Mouse (Mus musculus) stomach, embryonic 15.5 days (tissue): ENCODE measurements around the gene Tnp1. TPM values are rescaled to one million over a fixed set of nuclear protein-coding genes. Genes with fewer than 3 reads are reported as not detected.

Experiments used
- ATAC-seq: fragments of 200-750 bp; cut with Nextera tagmentation; 2 replicates; pipeline ENCODE4 v1.8.0; 2017; ENCODE audit warnings: low read depth, moderate number of reproducible peaks, moderate TSS enrichment; ENCODE audit not compliant: insufficient read depth, low FRiP score
- H3K27ac ChIP-seq: fragments of 300-500 bp; sonication (generic); 2 replicates; pipeline ENCODE4 v1.5.1; 2015; ENCODE audit warnings: mild to moderate bottlenecking, inconsistent platforms
- H3K27me3 ChIP-seq: fragments of 300-500 bp; sonication (generic); replicated peaks from 2 replicates; pipeline ENCODE4 v1.6.1; 2015; ENCODE audit warnings: inconsistent platforms
- H3K36me3 ChIP-seq: fragments of 300-500 bp; sonication (generic); 2 replicates; pipeline ENCODE4 v1.6.1; 2015; ENCODE audit warnings: inconsistent platforms
- H3K4me1 ChIP-seq: fragments of 300-500 bp; sonication (generic); 2 replicates; pipeline ENCODE4 v1.6.1; 2015; ENCODE audit warnings: inconsistent platforms
- H3K4me2 ChIP-seq: fragments of 300-500 bp; sonication (generic); 2 replicates; pipeline ENCODE4 v1.6.1; 2015; ENCODE audit warnings: mild to moderate bottlenecking, inconsistent platforms
- H3K4me3 ChIP-seq: fragments of 300-500 bp; sonication (generic); replicated peaks from 2 replicates; pipeline ENCODE4 v1.5.1; 2015; ENCODE audit warnings: inconsistent platforms
- H3K9ac ChIP-seq: fragments of 300-500 bp; sonication (generic); 2 replicates; pipeline ENCODE4 v1.6.1; 2015; ENCODE audit warnings: inconsistent platforms
- H3K9me3 ChIP-seq: fragments of 300-500 bp; sonication (generic); 2 replicates; pipeline ENCODE4 v1.6.1; 2016; ENCODE audit warnings: inconsistent platforms
- WGBS: fragments of 180-500 bp; shearing (Covaris S2); methylation state at CpG from one replicate; pipeline ENCODE4 v1.1.7; 2015; 5-methylcytosine and 5-hydroxymethylcytosine counted together
- polyA plus RNA-seq: library from polyadenylated mRNA; unstranded; fragments of >200 nt; fragmentation: Nextera tagmentation; extraction: Ambion mirVana; gene quantifications from 2 replicates; pipeline ENCODE4 v1.2.1, GENCODE M21; 2015

The Tnp1 gene
- polyA plus RNA-seq = not detected in 2 replicates

DNA sequence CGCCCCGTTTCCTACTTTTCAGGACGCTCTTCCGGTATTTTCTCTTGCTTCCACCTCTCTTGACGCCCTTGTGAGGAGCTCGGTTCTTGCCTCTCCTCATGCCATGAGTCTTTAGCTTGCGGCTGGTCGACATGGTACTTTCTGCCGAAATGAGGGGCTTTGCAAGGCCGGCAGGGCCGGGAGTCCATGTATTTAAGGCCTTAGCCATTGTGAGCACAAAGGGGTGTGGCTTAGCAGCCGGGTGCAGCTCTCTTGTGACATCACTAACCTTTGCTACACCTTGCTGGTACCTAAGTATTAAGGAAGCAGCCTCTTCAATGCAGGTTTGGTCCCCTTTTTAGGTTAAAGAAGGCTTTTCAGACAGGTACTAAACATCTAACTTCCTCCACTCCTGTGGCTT lies at the start of gene Tnp1:
Tnp1 (minus strand) TSS at position 179 of the 400 bp plus-strand sequence.
- ATAC-seq = no peak
- Histone ChIP-seq H3K27me3 (no peaks in the 10 kb centered on the region), H3K4me3 (no peak within 1 kb of the TSS), H3K4me1 (no peaks in the 10 kb centered on the region), H3K4me2 (no peak within 1 kb of the TSS), H3K9me3 (no peaks in the 10 kb centered on the region), H3K27ac (no peak within 1 kb of the TSS), H3K9ac (no peak within 1 kb of the TSS), H3K36me3 (no peaks in the 10 kb centered on the region)
- whole genome bisulfite sequencing = 90% methylated on average over 12 of the region's 12 CpGs

DNA sequence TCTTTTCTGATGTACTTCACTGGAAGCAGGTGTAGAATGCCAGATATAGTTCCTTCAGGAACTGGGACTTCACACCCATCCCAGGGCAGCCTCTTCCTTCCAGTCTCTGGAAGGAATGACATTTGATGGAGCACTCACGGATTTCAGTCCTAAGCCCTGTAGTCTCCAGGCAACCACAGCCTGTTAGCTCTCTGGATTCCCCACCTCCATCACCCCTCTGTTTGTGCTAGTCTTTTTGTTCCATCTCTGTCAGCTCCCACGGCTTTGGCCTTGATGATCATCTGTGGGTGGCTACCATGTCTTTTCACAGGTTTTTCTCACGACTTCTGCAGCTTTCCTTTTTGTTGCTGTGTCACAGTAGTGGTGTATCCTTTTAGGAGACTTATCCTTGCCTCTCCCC lies 48.6 kb upstream of the Tnp1 start:
- ATAC-seq = no peak
- no peak overlapping the region for H3K4me2 ChIP-seq
- no peak overlapping the region for H3K9ac ChIP-seq
- H3K9me3 ChIP-seq = no peaks in the 10 kb centered on the region
- no peaks in the 10 kb centered on the region for H3K27me3 ChIP-seq
- no peak overlapping the region for H3K4me3 ChIP-seq
- no peaks in the 10 kb centered on the region for H3K4me1 ChIP-seq
- H3K36me3 ChIP-seq = no peaks in the 10 kb centered on the region
- H3K27ac ChIP-seq = no peak overlapping the region
- 66% methylated on average over 3 of the region's 3 CpGs for WGBS

DNA sequence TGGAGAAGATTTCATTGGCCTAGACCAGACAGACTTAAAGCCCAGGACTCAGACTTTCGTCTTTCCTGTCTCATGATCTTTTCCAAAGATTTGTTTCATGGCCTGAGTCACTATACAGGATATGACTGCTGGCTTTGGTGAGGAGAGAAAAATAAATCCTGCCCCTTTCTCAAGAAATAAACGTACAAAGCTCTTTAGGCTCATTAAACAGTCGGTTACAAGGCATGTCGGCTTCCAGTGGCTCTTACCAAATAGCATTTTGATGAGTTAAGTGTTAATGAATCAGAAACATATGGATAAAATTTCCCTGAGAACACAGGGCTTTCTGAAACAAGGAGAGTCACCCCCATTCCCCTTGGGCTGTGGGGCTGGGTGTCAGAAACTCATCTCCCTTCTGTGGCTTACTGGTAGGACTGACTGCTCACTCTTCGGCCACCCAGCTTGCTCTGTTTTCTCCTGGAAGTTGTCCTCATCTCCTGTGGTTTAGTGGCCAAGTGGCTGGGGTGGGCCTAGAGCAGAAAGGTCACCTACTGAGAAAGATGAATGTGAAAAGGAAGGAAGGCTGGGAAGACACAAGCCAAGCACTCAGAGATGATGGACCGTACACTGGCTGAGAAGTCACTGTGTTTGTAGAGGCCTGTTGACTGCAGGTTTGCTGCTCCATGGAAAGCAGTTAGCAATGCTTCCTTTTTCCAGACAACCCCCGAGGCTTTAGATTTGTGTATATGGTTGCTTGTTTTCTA lies 46.0 kb upstream of the Tnp1 start:
- Histone ChIP-seq H3K27ac (peak overlapping the region; percentile 28; the same call in 1 of the 2 replicates), H3K9me3 (no peaks in the 10 kb centered on the region), H3K4me3 (no peak overlapping the region), H3K4me2 (no peak overlapping the region), H3K4me1 (no peaks in the 10 kb centered on the region), H3K27me3 (no peaks in the 10 kb centered on the region), H3K36me3 (no peaks in the 10 kb centered on the region), H3K9ac (no peak overlapping the region)
- WGBS = 57% methylated on average over 7 of the region's 7 CpGs
- ATAC-seq = no peak

DNA sequence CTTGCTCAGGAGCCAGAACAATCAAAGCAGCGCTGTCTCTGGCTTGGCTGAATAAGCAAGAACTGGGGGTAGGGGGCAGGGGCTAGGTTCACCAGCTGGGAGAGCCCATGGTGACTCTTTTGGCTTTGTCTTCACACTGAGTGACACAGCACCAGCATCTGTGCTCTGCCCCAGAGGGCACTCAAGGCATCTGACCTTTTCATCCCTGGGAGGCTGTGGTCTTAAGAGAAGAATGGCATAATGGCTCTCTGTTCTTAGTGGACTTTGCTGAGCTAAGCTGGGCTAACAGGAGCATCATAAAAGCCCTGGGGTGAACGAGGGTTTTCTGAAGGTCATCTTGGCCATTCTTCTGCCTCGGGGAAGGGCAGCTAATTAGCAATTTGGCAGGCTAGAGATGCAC lies 44.6 kb upstream of the Tnp1 start:
- WGBS = 60% methylated on average over 3 of the region's 3 CpGs
- H3K4me1 ChIP-seq = no peaks in the 10 kb centered on the region
- no peaks in the 10 kb centered on the region for H3K36me3 ChIP-seq
- ATAC-seq = no peak
- no peak overlapping the region for H3K4me2 ChIP-seq
- no peaks in the 10 kb centered on the region for H3K9me3 ChIP-seq
- H3K27ac ChIP-seq = no peak overlapping the region
- H3K9ac ChIP-seq = no peak overlapping the region
- no peak overlapping the region for H3K4me3 ChIP-seq
- H3K27me3 ChIP-seq = no peaks in the 10 kb centered on the region

DNA sequence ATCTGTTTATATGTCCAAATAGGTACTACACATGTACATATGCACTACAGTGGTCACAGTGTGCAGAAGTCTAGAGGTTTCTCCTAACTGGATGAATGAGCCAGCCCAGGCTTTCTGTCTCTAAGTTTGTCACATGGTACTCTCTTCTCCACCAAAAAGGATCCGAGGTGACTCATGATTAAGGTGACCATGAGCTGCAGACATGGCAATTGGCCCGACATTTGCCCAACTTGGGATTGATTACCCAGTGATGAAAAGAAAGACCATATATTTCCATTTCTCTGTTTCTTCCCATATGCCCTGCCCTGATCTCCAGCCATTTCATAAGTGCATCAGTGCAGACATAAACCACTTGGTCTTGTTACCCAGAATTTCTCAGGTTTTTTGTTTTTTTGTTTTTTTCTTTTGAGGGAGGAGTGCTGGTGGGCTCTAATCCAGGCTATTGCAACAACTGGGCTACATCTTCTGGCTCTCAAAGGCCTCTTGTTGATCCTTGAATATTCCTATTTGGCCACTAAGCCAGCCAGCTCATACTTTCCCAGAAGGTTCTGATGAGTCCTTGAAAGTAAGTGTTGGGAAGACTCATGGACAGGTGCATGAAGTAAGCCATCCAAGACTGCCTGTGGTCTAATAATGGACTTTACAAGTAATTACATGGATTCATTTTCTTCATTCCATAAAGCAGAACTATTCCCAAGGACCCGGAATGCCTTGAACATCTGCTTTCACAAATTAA lies 40.7 kb upstream of the Tnp1 start:
- Histone ChIP-seq H3K9ac (no peak overlapping the region), H3K27me3 (no peaks in the 10 kb centered on the region), H3K4me2 (no peak overlapping the region), H3K4me1 (no peaks in the 10 kb centered on the region), H3K27ac (no peak overlapping the region), H3K4me3 (no peak overlapping the region), H3K9me3 (no peaks in the 10 kb centered on the region), H3K36me3 (no peaks in the 10 kb centered on the region)
- 89% methylated on average over 3 of the region's 3 CpGs for WGBS
- ATAC-seq = no peak

DNA sequence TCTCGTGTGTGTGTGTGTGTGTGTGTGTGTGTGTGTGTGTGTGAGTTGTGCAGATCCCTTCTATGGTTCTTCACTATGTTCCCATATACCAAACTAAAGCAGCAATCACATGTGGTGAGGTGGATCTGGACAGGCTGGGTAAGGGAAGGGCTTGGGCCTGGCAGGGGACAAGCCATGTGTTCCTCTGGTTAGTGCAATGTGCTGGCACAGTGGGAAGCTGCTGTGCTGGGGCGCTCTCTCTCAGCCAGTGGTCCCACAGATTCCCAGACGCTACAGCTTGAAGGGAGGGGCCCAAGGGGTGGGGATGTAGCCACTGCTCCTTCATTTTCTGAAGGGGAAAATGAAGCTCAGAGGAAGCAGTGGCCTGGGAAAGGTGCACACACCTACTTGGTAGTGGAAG lies 40.1 kb upstream of the Tnp1 start:
- no peak overlapping the region for H3K4me2 ChIP-seq
- no peak for ATAC-seq
- no peaks in the 10 kb centered on the region for H3K36me3 ChIP-seq
- no peaks in the 10 kb centered on the region for H3K4me1 ChIP-seq
- 62% methylated on average over 3 of the region's 3 CpGs for WGBS
- H3K27ac ChIP-seq = no peak overlapping the region
- H3K9ac ChIP-seq = no peak overlapping the region
- no peak overlapping the region for H3K4me3 ChIP-seq
- no peaks in the 10 kb centered on the region for H3K27me3 ChIP-seq
- H3K9me3 ChIP-seq = no peaks in the 10 kb centered on the region

DNA sequence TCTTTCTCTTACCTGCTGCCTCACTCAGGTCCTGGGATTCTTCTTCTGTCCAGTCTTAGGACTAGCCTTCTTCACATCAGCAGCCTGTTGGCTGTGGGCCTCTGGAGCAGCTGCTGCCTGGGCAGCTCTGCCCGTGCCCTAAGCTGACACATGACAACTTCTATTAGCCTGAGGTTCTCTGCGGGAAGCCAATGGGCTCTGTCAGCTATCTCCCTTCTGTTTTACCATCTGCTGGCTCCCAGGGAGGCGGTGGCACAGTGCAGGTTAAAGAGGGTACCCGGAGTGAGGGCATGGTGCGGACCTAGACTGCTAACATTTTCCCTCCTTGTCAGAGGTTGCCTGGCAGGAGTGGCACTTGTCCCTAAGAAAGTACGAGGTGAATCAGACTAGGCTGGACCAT lies 39.5 kb upstream of the Tnp1 start:
- no peak overlapping the region for H3K27ac ChIP-seq
- no peaks in the 10 kb centered on the region for H3K4me1 ChIP-seq
- H3K36me3 ChIP-seq = no peaks in the 10 kb centered on the region
- no peaks in the 10 kb centered on the region for H3K9me3 ChIP-seq
- no peak overlapping the region for H3K9ac ChIP-seq
- WGBS = 79% methylated on average over 6 of the region's 6 CpGs
- ATAC-seq = no peak
- no peak overlapping the region for H3K4me3 ChIP-seq
- no peak overlapping the region for H3K4me2 ChIP-seq
- H3K27me3 ChIP-seq = no peaks in the 10 kb centered on the region

DNA sequence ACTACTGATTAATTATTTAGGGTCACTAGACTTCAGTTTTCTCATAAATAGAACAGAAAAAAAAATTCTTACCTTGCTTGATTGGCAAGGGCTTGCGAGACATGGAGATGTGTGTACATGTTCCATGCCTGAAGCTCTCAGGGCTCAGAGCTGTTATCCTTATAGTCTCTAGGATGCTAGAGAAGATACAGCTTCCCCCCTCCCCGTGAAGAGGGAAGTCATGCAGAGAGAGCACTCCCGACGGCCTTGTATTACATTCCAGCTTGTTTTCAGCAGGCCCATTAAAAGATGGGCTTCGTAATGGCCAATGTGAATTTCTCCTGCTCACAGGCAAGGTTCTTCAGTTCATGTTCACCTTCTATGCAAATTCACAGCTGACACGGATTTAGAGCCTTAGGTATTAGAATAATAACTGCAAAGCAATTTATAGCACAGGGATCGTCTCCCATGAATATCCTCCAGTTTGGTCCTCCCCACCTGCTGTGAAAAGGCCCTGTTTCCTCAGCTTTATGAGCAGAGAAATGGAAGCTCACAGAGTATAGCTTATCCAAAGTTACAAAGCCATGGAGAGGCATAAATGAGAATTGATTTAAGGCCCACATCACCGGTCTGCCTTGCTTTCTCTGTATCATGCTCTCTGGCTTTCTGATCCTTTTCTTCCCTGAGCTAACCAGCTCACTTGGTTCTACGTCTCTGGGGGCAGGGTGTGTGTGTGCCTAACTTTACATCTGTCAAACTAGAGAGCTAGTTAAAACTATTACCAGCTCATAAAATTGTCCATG lies 38.0 kb upstream of the Tnp1 start:
- WGBS = 60% methylated on average over 9 of the region's 9 CpGs
- H3K9ac ChIP-seq = no peak overlapping the region
- no peaks in the 10 kb centered on the region for H3K4me1 ChIP-seq
- ATAC-seq = no peak
- H3K4me2 ChIP-seq = no peak overlapping the region
- no peak overlapping the region for H3K27ac ChIP-seq
- H3K9me3 ChIP-seq = no peaks in the 10 kb centered on the region
- H3K27me3 ChIP-seq = no peaks in the 10 kb centered on the region
- no peak overlapping the region for H3K4me3 ChIP-seq
- no peaks in the 10 kb centered on the region for H3K36me3 ChIP-seq

DNA sequence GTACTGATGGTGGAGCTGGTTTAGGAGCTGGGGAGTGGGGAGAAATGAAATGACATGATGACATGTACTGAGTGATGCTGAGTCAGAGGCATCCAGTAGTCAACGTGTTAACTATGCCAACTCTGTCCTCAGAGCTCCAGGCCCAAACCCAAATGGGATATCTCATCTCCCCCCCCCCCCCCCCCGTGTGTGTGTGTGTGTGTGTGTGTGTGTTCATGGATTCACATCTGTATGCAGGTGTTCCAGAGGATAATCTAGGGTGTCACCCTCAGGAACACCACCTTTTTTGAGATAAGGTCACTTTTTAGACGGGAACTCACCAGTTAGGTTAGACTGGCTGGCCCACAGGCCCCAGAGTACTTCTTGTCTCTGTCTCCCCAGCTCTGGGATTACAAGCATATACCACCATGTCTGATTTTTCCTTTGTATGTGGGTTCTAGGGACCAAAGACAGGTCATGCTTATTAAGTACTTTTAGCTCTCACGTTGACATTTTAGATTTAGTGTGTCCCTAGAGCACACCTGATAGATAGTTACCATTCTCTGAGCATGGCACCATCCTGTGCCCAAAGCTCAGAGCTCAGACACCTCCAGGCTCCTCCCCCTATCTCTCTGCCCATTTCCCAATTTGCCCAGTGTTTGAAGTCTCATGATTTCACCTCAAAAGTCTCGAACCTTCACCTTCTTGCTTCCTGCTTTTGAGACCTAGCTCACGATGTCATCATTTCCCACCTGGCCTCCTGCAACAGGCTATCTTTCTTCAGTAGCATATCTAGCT lies 31.4 kb upstream of the Tnp1 start:
- no peaks in the 10 kb centered on the region for H3K9me3 ChIP-seq
- no peak overlapping the region for H3K4me2 ChIP-seq
- no peak overlapping the region for H3K27ac ChIP-seq
- H3K9ac ChIP-seq = no peak overlapping the region
- 86% methylated on average over 5 of the region's 6 CpGs for WGBS
- H3K4me3 ChIP-seq = no peak overlapping the region
- no peak for ATAC-seq
- no peaks in the 10 kb centered on the region for H3K4me1 ChIP-seq
- no peaks in the 10 kb centered on the region for H3K36me3 ChIP-seq
- no peaks in the 10 kb centered on the region for H3K27me3 ChIP-seq

DNA sequence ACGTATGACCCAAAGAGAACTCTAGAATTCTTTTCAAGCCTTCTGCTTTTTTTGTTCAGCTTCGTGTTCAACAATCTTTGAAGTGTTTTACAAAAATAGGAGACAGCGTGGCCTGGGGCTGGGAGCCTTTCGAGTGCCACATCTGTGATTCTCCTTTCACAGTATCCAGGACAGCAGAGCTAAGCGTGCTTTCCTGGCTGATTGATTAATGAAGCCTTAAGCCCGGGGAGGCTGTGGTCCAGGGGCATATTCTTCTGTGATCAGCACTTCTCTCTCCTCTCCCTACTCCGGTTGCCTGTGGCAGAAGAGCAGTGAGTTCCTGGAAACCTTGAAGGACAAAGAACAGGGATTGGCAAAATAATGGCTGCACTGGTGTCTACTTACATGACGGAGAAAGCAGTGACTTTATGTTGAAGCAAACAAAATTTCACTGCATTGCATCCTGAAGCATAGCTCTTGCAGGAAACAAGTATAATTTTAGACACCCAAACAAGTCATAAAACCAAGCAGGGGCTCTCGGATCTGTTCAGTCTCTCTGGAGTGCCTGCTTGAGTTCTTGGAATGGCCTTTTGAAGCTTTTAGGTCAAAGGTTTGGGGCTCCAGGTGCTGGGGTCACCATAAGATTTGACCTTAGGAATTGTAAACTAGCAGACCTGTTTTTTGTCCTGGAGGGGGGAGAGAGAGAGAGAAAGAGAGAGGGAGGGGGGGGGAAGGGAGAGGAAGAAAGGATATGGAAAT lies 30.4 kb upstream of the Tnp1 start:
- Histone ChIP-seq H3K27ac (peak overlapping the region; percentile 66), H3K27me3 (no peaks in the 10 kb centered on the region), H3K9me3 (no peaks in the 10 kb centered on the region), H3K4me3 (no peak overlapping the region), H3K4me1 (no peaks in the 10 kb centered on the region), H3K36me3 (no peaks in the 10 kb centered on the region), H3K4me2 (no peak overlapping the region), H3K9ac (no peak overlapping the region)
- no peak for ATAC-seq
- 33% methylated on average over 9 of the region's 9 CpGs for WGBS

DNA sequence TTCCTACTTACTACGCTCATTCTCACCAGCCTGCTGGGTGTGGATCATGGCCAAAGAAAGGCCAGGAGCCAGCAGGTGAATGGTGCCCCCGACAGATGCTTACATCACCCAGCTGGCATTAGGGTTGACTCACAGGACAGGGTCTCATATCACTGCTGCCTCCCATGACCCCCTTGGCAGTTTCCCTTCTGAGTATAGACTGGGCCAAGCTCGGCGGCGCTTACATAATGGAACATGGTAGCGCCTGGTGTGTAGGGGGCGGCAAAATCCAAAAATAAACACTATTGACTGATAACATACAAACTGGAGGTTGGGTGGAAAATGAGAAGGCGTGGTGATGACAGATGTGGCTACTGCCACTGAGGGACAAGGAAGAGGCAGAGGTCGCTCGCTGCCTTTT lies 28.0 kb upstream of the Tnp1 start:
- no peak overlapping the region for H3K27ac ChIP-seq
- no peak overlapping the region for H3K9ac ChIP-seq
- H3K4me3 ChIP-seq = no peak overlapping the region
- no peak overlapping the region for H3K4me2 ChIP-seq
- no peaks in the 10 kb centered on the region for H3K4me1 ChIP-seq
- H3K27me3 ChIP-seq = no peaks in the 10 kb centered on the region
- no peak for ATAC-seq
- H3K9me3 ChIP-seq = no peaks in the 10 kb centered on the region
- H3K36me3 ChIP-seq = no peaks in the 10 kb centered on the region
- whole genome bisulfite sequencing = 79% methylated on average over 10 of the region's 10 CpGs
